Mouse (Mus musculus) hindbrain, postnatal 0 days (tissue): ENCODE data around the gene Gm26741. TPM values are rescaled to one million over a fixed set of nuclear protein-coding genes. Genes with fewer than 3 reads are reported as not detected.
A peak's percentile ranks its signal among the peaks of the same experiment; 100 is the strongest.
"Not testable (repeated sequence)": the region's sequence is repeated elsewhere in the genome, so short reads cannot be mapped to it uniquely, and the experiment has no call there.

ENCODE experiments used
- ATAC-seq: fragments of 200-750 bp; cut with Nextera tagmentation; 2 replicates; pipeline ENCODE4 v1.8.0; 2017; ENCODE audit warnings: mild to moderate bottlenecking, moderate TSS enrichment, moderate library complexity
- DNase-seq: peaks from one replicate; pipeline ENCODE4 v3.0.0-alpha.2; 2015; ENCODE audit warnings: low spot score
- H3K27ac ChIP-seq: fragments of 300-500 bp; sonication (generic); 2 replicates; pipeline ENCODE4 v1.5.1; 2014; ENCODE audit warnings: mild to moderate bottlenecking
- H3K27me3 ChIP-seq: fragments of 300-500 bp; sonication (generic); 2 replicates; pipeline ENCODE4 v1.6.1; 2014; ENCODE audit warnings: low read length, mixed read lengths; ENCODE audit not compliant: insufficient read depth
- H3K36me3 ChIP-seq: fragments of 300-500 bp; sonication (generic); 2 replicates; pipeline ENCODE4 v1.6.1; 2014; ENCODE audit warnings: low read length, mixed read lengths; ENCODE audit not compliant: insufficient read depth
- H3K4me1 ChIP-seq: fragments of 300-500 bp; sonication (generic); 2 replicates; pipeline ENCODE4 v1.6.1; 2014; ENCODE audit warnings: antibody characterized with exemption, low read length, mixed read lengths; ENCODE audit not compliant: insufficient read depth
- H3K4me2 ChIP-seq: fragments of 300-500 bp; sonication (generic); 2 replicates; pipeline ENCODE4 v1.6.1; 2014; ENCODE audit warnings: low read depth, mild to moderate bottlenecking, low read length, moderate library complexity, mixed read lengths
- H3K4me3 ChIP-seq: fragments of 300-500 bp; sonication (generic); 2 replicates; pipeline ENCODE4 v1.5.1; 2014; ENCODE audit warnings: low read length
- H3K9ac ChIP-seq: fragments of 300-500 bp; sonication (generic); replicated peaks from 2 replicates; pipeline ENCODE4 v1.6.1; 2014; ENCODE audit warnings: mild to moderate bottlenecking, low read length, moderate library complexity, mixed read lengths
- H3K9me3 ChIP-seq: fragments of 300-500 bp; sonication (generic); 2 replicates; pipeline ENCODE4 v1.6.1; 2016; ENCODE audit warnings: low read length, mixed read lengths
- CTCF ChIP-seq: IDR thresholded peaks from 2 replicates; pipeline ENCODE4 v1.5.1; 2016; ENCODE audit warnings: antibody characterized with exemption, control low read depth, low read depth
- WGBS: fragments of 180-500 bp; shearing (Covaris S2); extraction: QIAGEN DNeasy Blood & Tissue Kit; methylation state at CpG from one replicate; pipeline ENCODE4 v1.1.7; 2014; 5-methylcytosine and 5-hydroxymethylcytosine counted together
- polyA plus RNA-seq: library from polyadenylated mRNA; unstranded; fragments of >200 nt; fragmentation: Nextera tagmentation; extraction: Ambion mirVana; gene quantifications from 2 replicates; pipeline ENCODE4 v1.2.1, GENCODE M21; 2015
- total RNA-seq: library from RNA; depleted of rRNA; stranded (reverse); fragments of >200 nt; gene quantifications from 2 replicates; pipeline ENCODE4 v1.2.3, GENCODE M21; 2014; rRNA removed

The Gm26741 gene
- total RNA-seq (not detected in 2 replicates), polyA plus RNA-seq (not detected in 2 replicates)

- ATAC-seq (no peak), DNase-seq (no peak)
- no peaks in the 10 kb centered on the region for H3K36me3 ChIP-seq
- WGBS: 88% methylated on average over 2 of the region's 2 CpGs
- TF ChIP-seq CTCF: no peak
- no peak within 1 kb of the TSS for H3K4me2 ChIP-seq
- H3K9ac ChIP-seq: no peak within 1 kb of the TSS
- H3K27me3 ChIP-seq: no peaks in the 10 kb centered on the region
- no peaks in the 10 kb centered on the region for H3K4me1 ChIP-seq
- H3K4me3 ChIP-seq: no peak within 1 kb of the TSS
- no peak within 1 kb of the TSS for H3K27ac ChIP-seq
- H3K9me3 ChIP-seq: no peaks in the 10 kb centered on the region
Measured at GRCm38 (mm10) chr10:52358467-52358866, at the start of gene Gm26741. Gm26741 (plus strand) TSS chr10:52358767.

GRCm38 (mm10) chr10:52309196-52309595, 49.4 kb upstream of the Gm26741 start:
- no peak for DNase-seq
- no peak for TF ChIP-seq CTCF
- H3K36me3 ChIP-seq: no peaks in the 10 kb centered on the region

GRCm38 (mm10) chr10:52319506-52320286, 38.9 kb upstream of the Gm26741 start:
- H3K9me3 ChIP-seq: no peaks in the 10 kb centered on the region
- DNase-seq (no peak), ATAC-seq (no peak)
- H3K4me3 ChIP-seq: no peak overlapping the region
- H3K4me2 ChIP-seq: no peak overlapping the region
- TF ChIP-seq CTCF: no peak
- 92% methylated on average over 28 of the region's 28 CpGs for WGBS
- no peak overlapping the region for H3K27ac ChIP-seq
- no peaks in the 10 kb centered on the region for H3K27me3 ChIP-seq
- H3K4me1 ChIP-seq: no peaks in the 10 kb centered on the region
- H3K9ac ChIP-seq: no peak overlapping the region
- H3K36me3 ChIP-seq: no peaks in the 10 kb centered on the region; the same call in 1 of the 2 replicates

More at GRCm38 (mm10) chr10:52309196-52309595, 49.4 kb upstream of the Gm26741 start:
- H3K4me1 ChIP-seq: no peaks in the 10 kb centered on the region
- H3K9ac ChIP-seq: no peak overlapping the region
- no peaks in the 10 kb centered on the region for H3K27me3 ChIP-seq
- H3K4me2 ChIP-seq: no peak overlapping the region
- no peak for ATAC-seq
- H3K27ac ChIP-seq: no peak overlapping the region
- no peaks in the 10 kb centered on the region for H3K9me3 ChIP-seq
- 83% methylated on average over 8 of the region's 8 CpGs for WGBS
- no peak overlapping the region for H3K4me3 ChIP-seq

- DNase-seq: no peak
- WGBS: 96% methylated on average over 3 of the region's 3 CpGs
- H3K9me3 ChIP-seq: no peaks in the 10 kb centered on the region
- no peak overlapping the region for H3K27ac ChIP-seq
- TF ChIP-seq CTCF: no peak
- no peaks in the 10 kb centered on the region; the same call in 1 of the 2 replicates for H3K36me3 ChIP-seq
- ATAC-seq: no peak
- no peaks in the 10 kb centered on the region for H3K27me3 ChIP-seq
- no peak overlapping the region for H3K9ac ChIP-seq
- H3K4me2 ChIP-seq: no peak overlapping the region
- no peak overlapping the region for H3K4me3 ChIP-seq
- H3K4me1 ChIP-seq: no peaks in the 10 kb centered on the region
Measured at GRCm38 (mm10) chr10:52321918-52322317, 36.6 kb upstream of the Gm26741 start.

- H3K36me3 ChIP-seq: no peaks in the 10 kb centered on the region
- WGBS: 0% methylated on average over 1 of the region's 1 CpGs
Measured at GRCm38 (mm10) chr10:52331007-52331406, 27.6 kb upstream of the Gm26741 start.

GRCm38 (mm10) chr10:52343324-52343723, 15.2 kb upstream of the Gm26741 start:
- not testable (repeated sequence) for H3K4me3 ChIP-seq, H3K4me2 ChIP-seq, H3K27me3 ChIP-seq, H3K9me3 ChIP-seq, ATAC-seq, H3K9ac ChIP-seq, DNase-seq, H3K27ac ChIP-seq, H3K4me1 ChIP-seq
- peaks cover 30% of the 10 kb centered on the region; the same call in 1 of the 2 replicates for H3K36me3 ChIP-seq
- 93% methylated on average over 4 of the region's 4 CpGs for WGBS

More at GRCm38 (mm10) chr10:52331007-52331406, 27.6 kb upstream of the Gm26741 start:
- peak; percentile 78 for TF ChIP-seq CTCF
- Histone ChIP-seq H3K4me1 (no peaks in the 10 kb centered on the region), H3K27me3 (no peaks in the 10 kb centered on the region), H3K9me3 (no peaks in the 10 kb centered on the region), H3K27ac (no peak overlapping the region), H3K4me2 (no peak overlapping the region), H3K9ac (no peak overlapping the region), H3K4me3 (no peak overlapping the region)
- DNase-seq: peak; percentile 77
- ATAC-seq: 0 out of 2 replicates have a peak, but pooled peaks have one; percentile 15

- ATAC-seq: no peak
- no peaks in the 10 kb centered on the region for H3K27me3 ChIP-seq
- DNase-seq: peak; percentile 19
- no peak overlapping the region for H3K4me2 ChIP-seq
- H3K27ac ChIP-seq: no peak overlapping the region
- no peaks in the 10 kb centered on the region for H3K4me1 ChIP-seq
- 80% methylated on average over 9 of the region's 9 CpGs for WGBS
- no peak overlapping the region for H3K9ac ChIP-seq
- no peak overlapping the region for H3K4me3 ChIP-seq
- H3K9me3 ChIP-seq: no peaks in the 10 kb centered on the region
- peak; percentile 25; the same call in 1 of the 2 replicates for TF ChIP-seq CTCF
- H3K36me3 ChIP-seq: peaks cover 15% of the 10 kb centered on the region
Measured at GRCm38 (mm10) chr10:52353184-52353583, 5.4 kb upstream of the Gm26741 start.
